Mouse (Mus musculus) activated CD4-positive, CD25-positive, alpha-beta regulatory T cell (primary cell): ENCODE results near the gene Vat1. TPM values are rescaled to one million over a fixed set of nuclear protein-coding genes. Genes with fewer than 3 reads are reported as not detected.

ENCODE experiments used
- polyA plus RNA-seq, 2 experiments: library from polyadenylated mRNA; unstranded; fragments of 100-300 nt; shearing (Covaris generic); gene quantifications; one replicate each; pipeline ENCODE4 v1.2.1; 2017

Vat1 gene
- polyA plus RNA-seq = under 1 TPM; 0.32 to 0.74 TPM

GRCm38 (mm10) chr11:101465869-101466551 is at the start of gene Vat1:
Gene Vat1, minus strand, starts transcription at chr11:101466230.

GRCm38 (mm10) chr11:101464211-101465100 is 1.6 kb downstream of the Vat1 start, which contains the start of gene Rnd2:
Gene Rnd2, plus strand, starts transcription at chr11:101464999.

GRCm38 (mm10) chr11:101448274-101448746 is 17.7 kb downstream of the Vat1 start, which contains the start of gene Ifi35:
Gene Ifi35, plus strand, starts transcription at chr11:101448407.

GRCm38 (mm10) chr11:101442127-101442693 is 23.8 kb downstream of the Vat1 start, which contains the start of gene Rpl27:
Gene Rpl27, plus strand, starts transcription at chr11:101442298.

GRCm38 (mm10) chr11:101424925-101425813 is 40.9 kb downstream of the Vat1 start, which contains the start of the genes Rundc1 and Ptges3l:
Gene Rundc1, plus strand, starts transcription at chr11:101425085.
Gene Ptges3l, minus strand, starts transcription at chr11:101425333.

GRCm38 (mm10) chr11:101424105-101424851 is 41.8 kb downstream of the Vat1 start, which contains the start of gene Gm27029:
Gene Gm27029, minus strand, starts transcription at chr11:101424796.

GRCm38 (mm10) chr11:101417101-101417855 is 48.8 kb downstream of the Vat1 start, which contains the start of gene Aarsd1:
Gene Aarsd1, minus strand, starts transcription at chr11:101417615.

Other genes with a start within 250 kb of the Vat1 start
- 10 to 100 TPM; 43.0 to 68.3 TPM for gene Ezh1, start 239.8 kb downstream of the Vat1 start, polyA plus RNA-seq
- gene Ramp2, start 220.2 kb downstream of the Vat1 start, polyA plus RNA-seq = under 1 TPM; 0.41 to 0.55 TPM
- 100 to 1,000 TPM; 156 to 177 TPM for gene Vps25, start 212.5 kb downstream of the Vat1 start, polyA plus RNA-seq
- 1 to 10 TPM; 1.3 to 5.1 TPM for gene Wnk4, start 205.7 kb downstream of the Vat1 start, polyA plus RNA-seq
- 1 to 10 TPM in 1 of 2 experiments, under 1 TPM in 1; 0.41 to 1.2 TPM for gene Cntd1, start 187.2 kb downstream of the Vat1 start, polyA plus RNA-seq
- gene Coa3, start 187.1 kb downstream of the Vat1 start, polyA plus RNA-seq = 100 to 1,000 TPM; 101 to 118 TPM
- gene Becn1, start 163.9 kb downstream of the Vat1 start, polyA plus RNA-seq = 100 to 1,000 TPM; 223 to 228 TPM
- gene Psme3, start 150.0 kb downstream of the Vat1 start, polyA plus RNA-seq = 100 to 1,000 TPM; 157 to 201 TPM
- gene Aoc2, start 141.2 kb downstream of the Vat1 start, polyA plus RNA-seq = 1 to 10 TPM; 1.8 to 2.4 TPM
- not detected for gene Aoc3, start 135.6 kb downstream of the Vat1 start, polyA plus RNA-seq
- gene G6pc, start 98.7 kb downstream of the Vat1 start, polyA plus RNA-seq = not detected
- gene Aarsd1, start 48.6 kb downstream of the Vat1 start, polyA plus RNA-seq = 10 to 100 TPM; 33.3 to 40.7 TPM
- gene Gm27029, start 41.4 kb downstream of the Vat1 start, polyA plus RNA-seq = 1 to 10 TPM; 3.0 to 3.5 TPM
- 10 to 100 TPM; 17.1 to 29.7 TPM for gene Rundc1, start 41.1 kb downstream of the Vat1 start, polyA plus RNA-seq
- 1 to 10 TPM; 4.2 to 4.6 TPM for gene Ptges3l, start 40.9 kb downstream of the Vat1 start, polyA plus RNA-seq
- 100 to 1,000 TPM; 318 to 457 TPM for gene Rpl27, start 23.9 kb downstream of the Vat1 start, polyA plus RNA-seq
- gene Ifi35, start 17.8 kb downstream of the Vat1 start, polyA plus RNA-seq = 100 to 1,000 TPM; 188 to 201 TPM
- under 1 TPM; 0.21 to 0.35 TPM for gene Rnd2, start 1.2 kb downstream of the Vat1 start, polyA plus RNA-seq
- gene Brca1, start 85.7 kb upstream of the Vat1 start, polyA plus RNA-seq = 1 to 10 TPM; 4.3 to 7.9 TPM
- 10 to 100 TPM; 66.8 to 74.1 TPM for gene Nbr1, start 85.9 kb upstream of the Vat1 start, polyA plus RNA-seq
- gene Tmem106a, start 116.0 kb upstream of the Vat1 start, polyA plus RNA-seq = 10 to 100 TPM in 1 of 2 experiments, 1 to 10 TPM in 1; 8.4 to 13.3 TPM
- gene Gm11634, start 133.0 kb upstream of the Vat1 start, polyA plus RNA-seq = under 1 TPM in 1 of 2 experiments, not detected in 1; 0.30 TPM
- gene Rdm1, start 161.0 kb upstream of the Vat1 start, polyA plus RNA-seq = 10 to 100 TPM; 38.5 to 54.0 TPM
- gene Arl4d, start 199.3 kb upstream of the Vat1 start, polyA plus RNA-seq = 1 to 10 TPM; 1.8 to 2.0 TPM